Mouse (Mus musculus) myocyte (in vitro differentiated cells): ENCODE measurements around the gene Castor1.

Experiments
- CEBPB ChIP-seq: IDR thresholded peaks from 2 replicates; pipeline ENCODE4 v1.6.1; 2011; ENCODE audit warnings: mild to moderate bottlenecking, moderate library complexity; ENCODE audit not compliant: poor library complexity, insufficient read depth, severe bottlenecking
- E2F4 ChIP-seq: IDR thresholded peaks from one replicate; pipeline ENCODE4 v1.6.1; 2011; ENCODE audit warnings: mild to moderate bottlenecking, control low read depth, moderate library complexity; ENCODE audit not compliant: insufficient read depth
- MAX ChIP-seq: IDR thresholded peaks from one replicate; pipeline ENCODE4 v1.6.1; 2011; ENCODE audit warnings: low read depth, mild to moderate bottlenecking, control low read depth
- MYOD1 ChIP-seq, 3 experiments: IDR thresholded peaks; one replicate each; pipeline ENCODE4 v1.6.1; 2011; ENCODE audit warnings: control low read depth in 2 of 3, low read depth in 2 of 3, mild to moderate bottlenecking in 2 of 3, moderate library complexity in 1 of 3; ENCODE audit not compliant: insufficient read length in 2 of 3, control insufficient read depth in 1 of 3
- MYOG ChIP-seq, 3 experiments: IDR thresholded peaks; one replicate each; pipeline ENCODE4 v1.6.1; 2011; ENCODE audit warnings: control low read depth in 2 of 3, low read depth in 2 of 3, mild to moderate bottlenecking in 2 of 3; ENCODE audit not compliant: insufficient read length in 2 of 3, control insufficient read depth in 1 of 3, insufficient read depth in 1 of 3
- POLR2A ChIP-seq: IDR thresholded peaks from one replicate; pipeline ENCODE4 v1.6.1; 2011; ENCODE audit warnings: low read depth, mild to moderate bottlenecking, control low read depth, moderate library complexity; ENCODE audit not compliant: insufficient read length
- POLR2AphosphoS2 ChIP-seq: IDR thresholded peaks from one replicate; pipeline ENCODE4 v1.6.1; 2011; ENCODE audit warnings: low read depth, control low read depth; ENCODE audit not compliant: insufficient read length
- REST ChIP-seq: IDR thresholded peaks from one replicate; pipeline ENCODE4 v1.6.1; 2011; ENCODE audit warnings: mild to moderate bottlenecking, control low read depth, moderate library complexity; ENCODE audit not compliant: insufficient read depth, insufficient read length
- SRF ChIP-seq: IDR thresholded peaks from one replicate; pipeline ENCODE4 v1.6.1; 2011; ENCODE audit warnings: low read depth; ENCODE audit not compliant: control insufficient read depth, insufficient read length
- TCF12 ChIP-seq: IDR thresholded peaks from one replicate; pipeline ENCODE4 v1.6.1; 2011; ENCODE audit warnings: mild to moderate bottlenecking, control low read depth; ENCODE audit not compliant: poor library complexity, insufficient read depth, severe bottlenecking
- USF1 ChIP-seq: IDR thresholded peaks from one replicate; pipeline ENCODE4 v1.6.1; 2011; ENCODE audit warnings: low read depth, mild to moderate bottlenecking, control low read depth, moderate library complexity

GRCm38 (mm10) chr11:4252886-4253285 is 34.9 kb downstream of the Castor1 start:
- TF ChIP-seq POLR2A (no peak), MAX (no peak), CEBPB (no peak), MYOG (IDR thresholded peaks at IDR 0.05; ENCODE audit: control insufficient read depth in 1 of 3, insufficient read depth in 1 of 3, insufficient read length in 2 of 3, low read depth in 2 of 3) (no peak), POLR2AphosphoS2 (no peak), E2F4 (no peak), USF1 (no peak), TCF12 (no peak), MYOD1 (IDR thresholded peaks at IDR 0.05; ENCODE audit: control insufficient read depth in 1 of 3, insufficient read length in 2 of 3, low read depth in 2 of 3) (no peak), SRF (no peak), REST (no peak)
